Mouse (Mus musculus) v-Abl transformed pro-B cells (cell line): ENCODE measurements around the gene Cuedc1.

Experiments used
- in situ Hi-C, 2 experiments: fragments of 400-800 bp; cut with MboI; formaldehyde crosslinking; loops; one replicate each; pipeline ENCODE4 v1.15.1; 2025; ENCODE audit not compliant: unreplicated experiment in 2 of 2

The Cuedc1 gene

GRCm38 (mm10) chr11:88145214-88146006 lies 47.6 kb downstream of the Cuedc1 start:
- in situ Hi-C loops = no loop called here

- in situ Hi-C loops = no loop called here
Measured at GRCm38 (mm10) chr11:88146264-88147060, 48.6 kb downstream of the Cuedc1 start.

- in situ Hi-C loops = no loop called here
Measured at GRCm38 (mm10) chr11:88147388-88147787, 49.5 kb downstream of the Cuedc1 start.

- in situ Hi-C loops = no loop called here
Measured at GRCm38 (mm10) chr11:88148015-88148637, 50.3 kb downstream of the Cuedc1 start.

- in situ Hi-C loops = no loop called here
Measured at GRCm38 (mm10) chr11:88148638-88149279, 50.9 kb downstream of the Cuedc1 start.

- in situ Hi-C loops = no loop called here
Measured at GRCm38 (mm10) chr11:88151379-88152155, 53.7 kb downstream of the Cuedc1 start.

GRCm38 (mm10) chr11:88153880-88154279 lies 56.0 kb downstream of the Cuedc1 start:
- in situ Hi-C loops = no loop called here

- in situ Hi-C loops = no loop called here
Measured at GRCm38 (mm10) chr11:88154500-88154899, 56.6 kb downstream of the Cuedc1 start.

- in situ Hi-C loops = no loop called here
Measured at GRCm38 (mm10) chr11:88155451-88155850, 57.6 kb downstream of the Cuedc1 start.

GRCm38 (mm10) chr11:88155998-88156397 lies 58.1 kb downstream of the Cuedc1 start:
- in situ Hi-C loops = no loop called here

- in situ Hi-C loops = no loop called here
Measured at GRCm38 (mm10) chr11:88156403-88156802, 58.5 kb downstream of the Cuedc1 start.

GRCm38 (mm10) chr11:88158842-88159246 lies 61.0 kb downstream of the Cuedc1 start:
- in situ Hi-C loops = no loop called here

GRCm38 (mm10) chr11:88159389-88159788 lies 61.5 kb downstream of the Cuedc1 start:
- in situ Hi-C loops = no loop called here

- in situ Hi-C loops = loop anchor here (5.0 to 10.0 kb wide), 4 partner anchors 37 to 96 kb away; partner anchors contain the start of gene Vezf1 (in 1 of the 2)
Measured at GRCm38 (mm10) chr11:88160316-88160715, 62.5 kb downstream of the Cuedc1 start.

GRCm38 (mm10) chr11:88161051-88161581 lies 63.3 kb downstream of the Cuedc1 start:
- in situ Hi-C loops = loop anchor here (5.0 to 10.0 kb wide), 4 partner anchors 36 to 96 kb away; partner anchors contain the start of gene Vezf1 (in 1 of the 2)

GRCm38 (mm10) chr11:88161651-88162362 lies 63.9 kb downstream of the Cuedc1 start:
- in situ Hi-C loops = loop anchor here (5.0 to 10.0 kb wide), 4 partner anchors 35 to 97 kb away; partner anchors contain the start of gene Vezf1 (in 1 of the 2)

- in situ Hi-C loops = loop anchor here (5.0 to 10.0 kb wide), 4 partner anchors 35 to 98 kb away; partner anchors contain the start of gene Vezf1 (in 1 of the 2)
Measured at GRCm38 (mm10) chr11:88162740-88163139, 64.9 kb downstream of the Cuedc1 start.

GRCm38 (mm10) chr11:88164213-88164723 lies 66.4 kb downstream of the Cuedc1 start:
- in situ Hi-C loops = loop anchor here (5.0 to 10.0 kb wide), 4 partner anchors 33 to 99 kb away; partner anchors contain the start of gene Vezf1 (in 1 of the 2)
